Mouse (Mus musculus) spleen, postnatal 10 days (tissue): ENCODE data around the gene Arhgap25.
"Not testable (repeated sequence)": the region's sequence is repeated elsewhere in the genome, so short reads cannot be mapped to it uniquely, and the experiment has no call there.

Source experiments
- DNase-seq, 2 experiments: peaks; one replicate each; pipeline ENCODE4 v3.0.0; 2021 to 2022; ENCODE audit warnings: low spot score in 2 of 2

The Arhgap25 gene

DNA sequence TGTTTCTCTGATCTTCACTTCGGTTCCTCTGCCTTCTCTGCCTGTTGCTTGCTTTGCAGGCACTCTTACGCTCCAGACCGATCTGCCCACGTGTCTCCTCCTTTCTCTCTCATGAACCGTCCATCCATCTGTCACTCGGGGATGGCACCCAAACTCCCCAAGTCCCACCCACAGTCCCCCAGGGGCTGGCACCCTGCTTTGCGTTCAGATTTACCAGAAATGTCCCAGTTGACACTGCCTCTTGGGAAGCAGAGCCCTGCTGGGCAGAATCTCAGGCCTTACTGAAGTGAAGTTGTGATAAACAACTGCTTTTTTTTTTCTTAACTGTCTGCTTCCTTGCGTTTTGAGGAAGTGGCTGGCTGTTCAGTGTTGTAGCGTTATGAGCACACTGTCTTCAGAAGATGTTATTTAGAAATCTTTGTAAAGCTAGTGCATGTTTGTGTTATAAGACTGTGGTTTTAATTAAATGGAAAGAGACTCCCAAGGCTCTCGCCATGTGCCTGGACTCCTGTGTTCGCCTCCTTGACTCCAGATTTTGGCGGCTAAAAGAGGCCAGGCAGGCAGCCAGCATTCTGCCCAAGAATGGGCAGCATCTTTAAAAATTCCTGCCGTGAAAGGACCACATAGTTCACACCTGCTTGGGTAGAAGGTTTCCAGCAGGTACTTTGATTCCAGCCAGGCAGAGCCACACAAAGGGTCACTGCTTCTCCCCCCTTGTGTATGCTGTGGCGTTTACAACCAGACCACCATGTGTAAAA, at the start of gene Arhgap25:
Gene Arhgap25, minus strand, starts transcription at position 307 of the 758 bp plus-strand sequence.
- DNase-seq: peak; percentile 63 to 71

DNA sequence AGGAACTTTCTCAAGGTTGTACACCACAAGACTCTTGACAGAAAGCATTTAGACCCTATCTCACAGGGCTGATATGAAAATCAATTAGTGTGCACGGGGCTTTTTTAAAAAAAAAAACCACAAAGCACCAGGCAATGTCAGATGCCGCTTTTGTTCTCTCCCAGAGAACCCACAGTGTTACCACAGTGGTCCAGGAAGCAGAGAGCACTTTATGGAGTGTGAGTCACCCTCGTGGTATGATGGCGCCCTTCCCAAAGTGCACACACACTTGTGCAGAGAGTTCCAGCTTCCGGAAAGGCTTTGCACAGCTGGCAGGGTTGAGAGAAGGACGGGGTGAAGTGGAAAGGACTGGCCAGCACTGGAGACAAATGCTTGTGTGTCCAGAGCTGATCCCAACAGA, 49.4 kb upstream of the Arhgap25 start:
- DNase-seq: peak; percentile 25 to 32

DNA sequence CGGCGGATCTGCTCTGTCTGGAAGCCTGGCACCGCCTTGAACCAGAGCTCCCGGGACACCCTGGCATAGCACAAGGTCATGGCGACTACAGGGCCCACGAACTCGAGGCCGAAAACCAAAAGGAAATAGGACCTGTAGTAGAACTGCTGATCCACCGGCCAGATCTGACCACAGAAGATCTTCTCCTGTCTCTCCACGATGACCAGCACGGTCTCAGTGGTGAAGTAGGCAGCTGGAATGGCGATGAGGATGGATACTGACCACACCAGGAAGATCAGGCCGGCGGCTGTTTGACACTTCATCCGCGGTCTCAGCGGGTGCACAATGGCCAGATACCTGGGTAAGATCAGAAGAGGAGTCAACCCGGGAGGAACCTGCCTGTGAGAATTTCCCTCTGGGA, 48.5 kb upstream of the Arhgap25 start:
- DNase-seq: no peak

DNA sequence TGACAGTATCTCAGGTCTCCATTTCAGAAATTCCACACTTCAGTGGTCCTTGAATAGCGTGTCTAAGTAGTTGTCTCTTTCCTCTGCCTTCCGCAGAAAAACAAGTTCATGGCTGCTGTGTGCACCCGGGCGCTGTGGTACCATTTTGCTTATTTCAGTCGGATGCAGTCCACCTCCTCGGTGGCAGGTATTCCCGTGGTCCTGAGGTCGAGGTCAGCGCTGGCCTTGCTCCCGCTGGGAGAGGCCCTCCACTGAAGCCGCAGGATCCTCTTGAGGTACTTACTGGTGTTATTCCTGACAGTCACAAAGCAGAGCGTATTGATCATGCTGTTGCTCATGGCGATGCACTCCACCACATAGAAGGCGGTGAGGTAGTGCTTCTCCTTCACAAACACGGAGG, 48.0 kb upstream of the Arhgap25 start:
- DNase-seq: no peak

DNA sequence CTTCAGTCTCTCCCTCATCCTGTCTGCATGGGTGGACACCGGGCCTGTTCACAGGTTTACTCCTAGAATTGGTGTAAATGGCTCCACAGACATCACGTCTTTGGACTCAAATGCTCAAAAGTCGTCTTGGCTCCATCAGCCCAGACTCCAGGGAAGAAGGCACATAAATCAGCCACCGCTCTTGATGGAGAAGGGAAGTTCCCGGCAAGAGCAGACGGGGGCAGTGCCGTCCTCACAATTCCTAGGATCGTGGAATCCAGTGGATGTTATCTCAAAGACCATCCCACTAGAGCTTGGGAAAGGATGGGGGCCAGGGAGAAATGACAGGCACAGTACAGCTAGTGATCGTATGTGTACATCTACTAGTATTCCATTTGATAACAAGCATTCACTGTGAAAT, 45.2 kb upstream of the Arhgap25 start:
- DNase-seq: no peak

DNA sequence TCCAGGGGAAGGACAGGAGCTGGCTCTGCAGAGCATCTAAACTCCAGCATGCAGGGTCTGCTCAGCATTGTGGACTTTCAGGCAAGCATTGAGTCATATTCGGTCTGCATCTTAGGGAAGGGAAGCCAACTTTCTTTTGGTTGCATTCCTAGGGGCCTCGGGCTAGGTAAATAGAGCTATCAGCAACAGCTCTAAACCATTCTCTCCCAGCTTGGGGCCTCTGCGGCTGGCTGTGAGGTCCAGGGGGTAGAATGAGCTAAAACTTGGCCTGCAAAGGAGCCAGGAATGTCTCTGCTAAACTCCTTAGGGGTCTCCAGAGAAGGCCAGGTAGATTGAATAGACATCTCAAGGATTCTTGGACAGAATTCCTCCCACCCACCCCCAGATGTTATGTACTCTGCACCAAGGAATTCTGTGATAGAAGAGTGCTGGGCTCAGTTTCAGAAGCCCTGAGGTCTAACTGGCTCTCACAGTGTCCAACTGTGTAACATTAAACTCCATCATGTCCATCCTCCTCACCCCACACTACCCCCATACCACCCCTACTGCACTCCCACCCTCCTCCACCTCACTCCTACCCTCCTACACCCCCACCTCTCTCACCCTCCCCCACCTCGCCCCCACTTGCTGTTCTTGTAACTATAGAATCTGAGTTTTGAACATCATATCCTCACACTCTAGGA, 43.7 kb upstream of the Arhgap25 start:
- DNase-seq: no peak

DNA sequence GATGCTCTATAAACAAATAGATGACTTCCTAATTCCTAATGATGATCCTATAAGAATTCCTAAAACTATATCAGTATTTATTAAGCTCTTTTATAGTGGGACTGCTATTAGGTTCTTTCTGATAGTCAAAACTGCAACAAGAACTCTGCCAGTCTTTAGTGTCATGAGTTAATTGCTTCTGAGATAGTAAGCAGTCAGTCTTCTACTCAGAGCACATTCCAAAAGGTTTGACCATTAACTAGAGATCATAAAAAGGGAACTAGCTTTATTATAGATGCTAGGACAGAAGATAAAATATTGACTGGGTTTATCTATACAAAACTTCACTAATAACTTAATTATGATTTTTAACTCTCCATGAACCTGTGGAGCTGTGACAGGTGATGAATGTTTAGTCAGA, 38.8 kb upstream of the Arhgap25 start:
- not testable (repeated sequence) for DNase-seq

DNA sequence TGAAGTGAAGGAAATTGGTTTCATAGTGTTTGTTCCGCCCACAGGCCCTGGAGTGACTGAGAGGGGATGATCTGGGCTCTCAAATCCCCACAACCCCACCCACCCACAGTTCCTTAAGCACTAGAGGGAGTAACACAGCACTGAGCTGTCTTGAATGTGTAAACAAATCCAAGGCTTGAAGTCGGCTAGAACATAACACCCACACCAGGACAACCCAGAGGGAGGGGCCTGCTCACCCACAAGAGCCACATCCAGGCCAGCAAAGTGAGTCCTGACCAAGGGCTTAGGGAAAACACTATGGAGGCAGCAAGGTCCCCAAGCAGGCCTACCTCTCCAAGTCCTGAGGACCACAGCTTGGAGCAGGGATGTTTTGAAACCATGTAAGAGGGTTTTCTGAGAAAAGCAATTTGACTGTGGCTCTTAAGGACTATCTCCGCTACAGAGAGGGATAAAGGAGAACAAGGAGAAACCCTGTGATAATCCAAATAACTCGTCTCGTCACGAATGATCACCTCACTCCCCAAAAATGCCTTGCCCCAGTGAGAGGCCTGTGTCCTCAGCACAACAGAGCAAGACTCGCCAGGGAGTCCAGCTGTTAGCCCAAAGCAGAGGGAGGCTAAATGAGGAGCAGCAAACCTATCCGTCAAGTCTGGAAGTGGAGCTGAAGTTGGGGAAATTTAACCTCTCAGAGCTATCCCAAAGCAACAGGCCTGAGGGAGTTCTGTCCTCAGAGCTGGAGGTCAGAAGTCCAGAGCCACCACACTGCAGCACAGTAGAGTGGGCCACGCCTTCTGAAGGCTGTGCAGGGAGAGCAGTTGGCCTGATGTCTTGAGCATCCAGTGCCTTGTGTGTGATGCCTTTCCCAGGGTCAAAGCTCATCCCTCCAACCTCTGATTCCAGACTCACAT, 34.9 kb upstream of the Arhgap25 start:
- DNase-seq: no peak

DNA sequence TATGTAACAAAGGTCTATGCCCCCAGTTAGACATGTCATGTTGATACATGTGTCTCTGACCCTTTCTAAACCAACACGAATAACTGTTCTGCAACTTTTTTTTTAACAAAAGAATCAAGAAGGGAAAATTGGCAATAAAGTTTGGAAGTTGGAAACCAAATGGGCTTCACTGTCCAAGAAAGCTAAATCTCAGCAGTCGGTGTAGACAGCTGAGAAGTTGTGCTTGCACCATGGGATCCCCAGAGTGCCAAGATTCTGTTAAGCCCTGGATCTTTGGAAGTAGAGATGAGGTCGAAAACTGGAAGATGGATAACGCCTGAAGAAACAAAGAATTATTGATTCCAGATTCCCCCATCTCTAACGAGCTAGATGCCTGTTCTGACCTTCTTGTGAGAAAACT, 32.1 kb upstream of the Arhgap25 start:
- DNase-seq: no peak

DNA sequence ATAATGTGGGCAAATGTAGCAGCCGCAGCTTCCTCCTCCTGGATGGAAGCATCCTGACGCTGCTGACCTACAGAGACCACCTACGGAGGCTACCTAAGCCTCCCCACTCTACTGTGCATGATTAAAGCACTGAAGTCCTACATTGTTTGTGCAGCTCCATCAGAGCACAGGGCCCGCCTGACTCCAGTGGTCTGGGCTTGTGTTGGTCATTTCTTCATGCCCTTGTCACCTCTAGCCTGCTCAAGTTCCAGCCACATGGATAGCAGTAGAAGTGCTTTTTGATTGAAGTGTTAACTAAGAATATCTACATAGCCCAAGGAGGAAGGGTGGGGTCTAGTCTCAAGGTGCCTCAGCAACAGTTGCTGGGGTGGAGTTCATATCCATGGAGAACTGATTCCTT, 31.3 kb upstream of the Arhgap25 start:
- DNase-seq: no peak

DNA sequence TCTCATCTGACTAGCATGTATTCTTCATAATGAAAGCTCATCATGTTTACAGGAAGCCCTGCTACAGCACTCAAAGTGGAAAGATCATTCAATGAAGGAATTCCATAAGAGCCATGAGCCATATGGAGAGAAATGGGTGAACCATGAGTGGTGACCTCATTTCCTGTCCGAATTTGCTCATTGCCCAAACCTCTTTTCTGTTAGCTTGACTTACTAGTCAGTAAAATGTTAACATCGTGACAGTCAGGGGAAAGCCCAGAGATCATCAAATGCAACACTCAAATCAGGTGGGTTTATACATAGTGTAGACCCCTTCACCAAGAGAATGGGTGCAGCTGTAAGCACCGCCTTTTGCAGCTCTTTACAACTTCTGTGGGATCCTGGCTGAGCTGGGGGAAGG, 20.7 kb upstream of the Arhgap25 start:
- no peak for DNase-seq

DNA sequence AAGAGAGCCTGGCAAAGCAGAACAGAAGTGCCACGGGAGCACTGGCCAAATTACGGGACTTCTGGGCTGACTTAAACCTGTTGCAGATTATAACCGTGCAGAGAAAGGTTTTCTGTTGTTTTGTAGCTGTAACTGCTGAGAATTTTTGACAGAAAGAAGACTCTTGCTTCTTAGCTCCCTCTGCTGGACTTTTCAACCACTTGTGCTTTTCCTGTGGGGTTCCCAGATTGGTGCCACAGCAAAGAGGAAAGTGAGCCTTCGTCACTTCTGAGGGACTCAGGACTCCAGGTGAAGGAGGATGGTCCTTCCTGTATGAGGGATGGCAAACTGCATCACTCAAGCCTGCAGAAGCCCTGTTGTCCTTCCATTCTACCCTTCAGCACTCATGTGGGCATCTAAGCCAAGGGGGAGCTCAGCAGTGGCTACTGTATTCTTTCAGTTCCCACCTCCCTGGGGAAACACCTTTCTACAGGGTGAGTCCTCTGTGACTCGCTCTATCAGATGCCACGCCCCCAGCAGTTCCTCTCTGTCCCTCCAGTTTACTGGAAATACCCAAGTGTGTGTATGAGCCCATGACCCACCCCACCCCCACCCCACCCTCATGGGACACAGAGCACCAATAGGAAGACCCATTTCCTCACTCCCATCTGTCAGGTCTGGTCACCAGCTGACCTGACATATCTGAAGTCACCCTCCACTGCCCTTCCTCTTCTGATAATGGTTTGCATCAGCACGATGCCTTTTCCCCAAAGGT, 19.2 kb upstream of the Arhgap25 start:
- DNase-seq: peak in 1 of 2 experiments; percentile 80

DNA sequence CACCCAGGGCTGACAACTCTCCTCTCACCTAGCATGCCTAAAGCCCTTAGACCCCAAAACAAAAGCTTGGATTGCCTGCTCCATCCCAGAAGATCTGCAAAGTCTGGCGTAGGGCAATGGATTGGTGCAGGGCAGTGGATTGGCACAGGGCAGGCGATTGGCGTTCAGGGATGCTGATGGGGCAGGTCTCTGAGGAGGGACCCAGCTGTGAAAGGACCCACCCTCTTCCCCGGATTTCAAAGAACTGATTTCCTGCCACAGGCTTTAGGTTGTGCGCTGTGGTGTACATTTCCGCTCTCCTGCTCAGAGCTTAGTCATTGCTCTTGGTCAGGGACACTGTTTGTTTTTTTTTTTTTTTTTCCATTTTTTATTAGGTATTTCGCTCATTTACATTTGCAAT, 14.8 kb upstream of the Arhgap25 start:
- DNase-seq: no peak

DNA sequence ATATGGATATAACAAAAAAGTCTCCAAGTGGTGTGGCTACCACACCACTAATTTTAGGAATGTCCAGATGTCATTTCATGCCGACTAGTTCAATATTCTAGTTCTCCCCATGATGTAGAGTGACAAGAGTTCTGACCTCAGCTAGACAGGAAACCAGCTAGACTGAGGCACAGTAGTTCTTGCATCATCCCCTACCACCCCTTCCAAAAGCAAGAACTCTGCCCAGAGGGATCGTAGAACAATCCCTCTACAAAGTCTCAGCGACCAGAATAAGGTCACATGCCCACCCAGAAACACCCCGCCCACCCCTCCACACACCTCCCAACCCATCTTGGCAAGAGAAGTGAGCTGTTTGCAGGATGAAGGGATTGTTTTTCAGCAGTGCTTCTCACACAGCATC, 14.4 kb upstream of the Arhgap25 start:
- no peak for DNase-seq

DNA sequence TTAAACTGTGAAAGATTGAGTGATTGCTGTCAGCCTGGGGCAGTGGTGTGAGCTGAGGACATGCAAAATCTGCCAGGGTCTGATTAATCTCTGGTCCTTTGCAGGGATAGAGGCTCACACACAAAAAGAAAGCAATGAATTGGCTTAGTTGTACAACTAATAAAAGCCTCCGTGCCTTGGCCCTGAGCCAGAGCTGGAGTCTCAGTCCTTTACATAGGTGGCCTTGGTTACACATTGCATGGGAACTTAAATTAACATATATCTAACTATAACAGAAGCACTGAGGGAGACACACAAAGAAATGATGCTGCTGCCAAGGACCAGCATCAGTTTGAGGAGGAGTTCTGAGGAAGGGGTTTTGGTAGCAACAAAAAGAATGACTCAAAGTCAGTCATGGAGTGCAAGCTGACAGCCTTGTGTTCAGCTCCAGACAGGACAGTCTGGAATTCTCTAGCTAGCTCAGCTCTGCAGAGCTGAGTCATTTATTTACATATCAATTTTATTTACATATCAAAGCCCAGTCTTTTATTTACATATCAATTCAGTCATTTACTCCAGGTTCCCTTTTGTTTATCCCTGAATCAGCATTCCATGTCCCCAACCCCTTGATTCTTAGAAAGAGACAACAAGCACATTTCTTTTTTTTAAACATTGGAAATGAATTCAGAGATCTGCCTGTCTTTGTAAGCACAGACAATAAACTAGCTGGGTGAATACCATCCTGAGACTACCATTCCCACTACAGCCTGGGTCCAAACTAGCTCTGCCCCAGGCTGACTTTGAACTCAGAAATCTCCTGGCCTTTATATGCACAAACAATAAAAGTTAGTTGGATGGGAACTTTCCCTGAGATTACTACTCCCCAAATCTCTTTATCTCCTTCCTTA, 12.5 kb upstream of the Arhgap25 start:
- DNase-seq: no peak

DNA sequence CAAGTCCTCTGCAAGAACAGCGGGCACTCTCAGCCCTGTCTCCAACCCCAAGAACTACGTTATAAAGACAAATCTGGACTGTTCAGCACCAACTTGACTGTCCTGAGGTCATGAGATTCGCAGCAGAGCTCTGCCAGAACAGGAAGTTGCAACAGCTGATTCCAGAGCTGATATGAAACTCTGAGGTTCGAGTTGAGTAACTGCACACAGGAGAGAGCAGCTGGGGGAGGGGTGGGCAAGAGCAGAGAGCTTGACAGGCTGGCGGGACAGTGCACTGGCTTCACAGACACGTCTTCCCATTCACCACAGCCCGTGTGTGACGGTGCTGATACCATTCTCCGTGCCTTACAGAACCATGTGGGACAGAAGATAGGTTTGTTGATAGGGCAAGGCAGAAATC, 9.0 kb upstream of the Arhgap25 start:
- DNase-seq: peak in 1 of 2 experiments; percentile 86

DNA sequence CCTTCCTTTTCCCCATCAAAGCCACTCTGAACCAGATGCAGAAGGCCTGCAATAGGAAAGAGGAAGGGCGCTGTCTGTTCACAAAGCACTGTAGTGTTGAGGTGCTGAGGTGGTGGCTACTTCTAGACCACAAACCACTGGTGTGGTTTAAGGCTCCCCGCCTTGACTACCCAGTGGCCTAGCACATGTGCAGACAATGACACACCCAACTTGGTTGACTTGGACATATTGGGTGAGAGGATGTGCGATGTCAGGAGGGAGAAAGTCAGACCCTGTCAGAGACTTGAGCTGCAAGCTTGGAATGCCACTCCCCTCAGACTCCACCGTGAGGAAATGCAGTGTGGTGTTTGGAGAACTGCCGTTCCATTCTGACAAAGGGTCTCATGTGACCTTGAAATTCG, 8.1 kb upstream of the Arhgap25 start:
- DNase-seq: peak; percentile 45 to 65

DNA sequence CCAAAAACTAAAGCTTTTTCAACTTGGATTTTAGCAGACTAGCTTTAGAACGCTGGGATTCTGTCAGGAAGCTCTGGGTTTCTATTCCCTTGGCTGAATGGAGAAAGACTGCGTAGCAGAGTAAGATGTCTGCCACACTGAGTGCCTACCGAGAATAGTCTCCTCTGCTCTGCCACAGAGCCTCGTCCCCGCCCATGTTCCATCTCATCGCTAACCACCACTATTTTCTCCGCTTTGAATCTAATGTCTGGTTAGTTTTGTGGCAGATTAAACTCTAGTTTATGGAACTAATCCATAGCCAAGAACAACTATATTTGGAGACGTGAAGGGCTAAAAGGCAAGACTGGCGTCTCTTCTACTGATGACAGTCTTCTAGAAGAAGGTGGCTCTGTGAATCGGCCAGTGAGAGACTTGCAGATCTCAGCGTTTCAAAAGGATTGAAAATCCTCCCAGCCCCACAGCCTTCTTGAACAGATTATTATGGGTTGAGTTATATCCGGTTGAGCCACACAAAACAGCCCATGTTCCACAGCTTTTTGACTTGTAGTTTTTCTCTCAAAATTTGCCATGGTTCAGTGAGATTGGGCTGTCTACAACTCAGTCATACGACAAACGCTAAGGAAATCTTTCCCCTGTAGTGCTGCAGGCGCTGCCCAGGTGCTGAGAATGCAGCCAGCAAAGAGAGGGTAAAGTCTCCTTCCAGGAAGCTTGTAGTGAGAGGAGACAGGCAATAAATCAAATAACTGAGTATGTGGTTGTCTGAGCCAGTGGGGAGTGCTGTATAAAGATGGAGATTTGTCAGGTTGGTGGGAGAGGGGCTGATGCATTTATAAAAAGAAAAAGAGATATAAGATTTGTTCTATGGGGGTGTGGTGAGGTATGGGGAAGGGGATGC, 5.6 kb upstream of the Arhgap25 start:
- DNase-seq: no peak

DNA sequence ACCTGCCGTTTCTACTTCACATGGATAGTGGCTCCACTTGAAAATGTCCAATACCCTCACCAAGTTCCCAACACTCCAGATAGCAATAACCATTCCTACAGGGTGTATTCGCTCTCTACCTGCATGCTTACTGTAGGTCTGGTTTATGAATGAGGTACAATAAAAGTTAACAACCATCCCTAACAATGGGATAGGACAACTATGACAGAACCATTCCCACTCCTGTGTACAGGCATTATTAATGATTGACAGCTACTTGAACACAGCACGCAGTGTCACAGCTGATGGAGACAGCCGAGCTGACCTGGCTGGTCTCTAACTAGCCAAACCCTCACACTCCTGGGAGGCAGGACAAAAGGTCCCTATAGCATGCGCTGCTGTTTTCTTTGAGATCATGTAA, 4.6 kb upstream of the Arhgap25 start:
- DNase-seq: no peak

DNA sequence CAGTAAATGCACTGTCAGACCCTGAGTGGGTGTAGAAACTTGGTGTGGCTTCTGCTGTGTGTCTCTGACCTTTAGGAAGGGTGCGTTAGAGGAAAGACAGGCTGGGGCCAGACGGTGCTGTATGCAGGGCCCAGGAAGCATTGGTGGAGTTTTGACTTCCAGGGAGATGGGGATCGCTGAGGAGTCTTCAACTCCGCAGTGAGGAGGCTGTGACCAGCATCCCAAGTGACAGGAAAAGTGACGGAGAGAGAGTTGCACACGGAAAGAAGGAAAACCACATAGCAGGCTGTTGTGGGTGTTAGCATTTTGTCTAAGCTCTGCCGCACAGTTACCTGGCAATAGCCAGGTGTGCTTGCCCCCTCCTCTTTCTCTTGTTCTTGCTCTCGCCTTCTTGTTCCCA, 3.2 kb upstream of the Arhgap25 start:
- DNase-seq: peak in 1 of 2 experiments; percentile 4
